Mouse (Mus musculus): ENCODE measurements around the gene Cacna1d. TPM values are rescaled to one million over a fixed set of nuclear protein-coding genes. Genes with fewer than 3 reads are reported as not detected.

Gene Cacna1d
- polyA plus RNA-seq, 1 experiment: 11.8 TPM

- no peaks in the 10 kb centered on the region for H3K4me1 ChIP-seq (ENCODE audit: control insufficient read depth, insufficient read depth, low read length)
- H3K4me3 ChIP-seq (ENCODE audit: insufficient read depth, low read length): no peak overlapping the region
- H3K27ac ChIP-seq (ENCODE audit: insufficient read depth, low read depth, low read length): no peak overlapping the region
- TF ChIP-seq POLR2A (IDR thresholded peaks at IDR 0.05; ENCODE audit: borderline replicate concordance, low read depth, low read length) (no peak), CTCF (IDR thresholded peaks at IDR 0.05; ENCODE audit: low read depth, low read length) (peak; percentile 52; the same call in 1 of the 2 replicates)
Observed at GRCm38 (mm10) chr14:30136965-30137364, 354.3 kb downstream of the Cacna1d start.

- peaks cover 11% of the 10 kb centered on the region for H3K4me1 ChIP-seq (ENCODE audit: control insufficient read depth, insufficient read depth, low read length)
- no peak overlapping the region for H3K4me3 ChIP-seq (ENCODE audit: insufficient read depth, low read length)
- H3K27ac ChIP-seq (ENCODE audit: insufficient read depth, low read depth, low read length): no peak overlapping the region
- TF ChIP-seq POLR2A (IDR thresholded peaks at IDR 0.05; ENCODE audit: borderline replicate concordance, low read depth, low read length) (no peak), CTCF (IDR thresholded peaks at IDR 0.05; ENCODE audit: low read depth, low read length) (no peak)
Observed at GRCm38 (mm10) chr14:30135351-30135750, 355.9 kb downstream of the Cacna1d start.

GRCm38 (mm10) chr14:30133684-30134083, 357.6 kb downstream of the Cacna1d start:
- Histone ChIP-seq H3K4me1 (ENCODE audit: control insufficient read depth, insufficient read depth, low read length) (peaks cover 15% of the 10 kb centered on the region), H3K27ac (ENCODE audit: insufficient read depth, low read depth, low read length) (no peak overlapping the region), H3K4me3 (ENCODE audit: insufficient read depth, low read length) (no peak overlapping the region)
- TF ChIP-seq CTCF (IDR thresholded peaks at IDR 0.05; ENCODE audit: low read depth, low read length) (no peak), POLR2A (IDR thresholded peaks at IDR 0.05; ENCODE audit: borderline replicate concordance, low read depth, low read length) (no peak)

- no peak overlapping the region for H3K4me3 ChIP-seq (ENCODE audit: insufficient read depth, low read length)
- peaks cover 20% of the 10 kb centered on the region for H3K4me1 ChIP-seq (ENCODE audit: control insufficient read depth, insufficient read depth, low read length)
- TF ChIP-seq CTCF (IDR thresholded peaks at IDR 0.05; ENCODE audit: low read depth, low read length) (no peak), POLR2A (IDR thresholded peaks at IDR 0.05; ENCODE audit: borderline replicate concordance, low read depth, low read length) (no peak)
- H3K27ac ChIP-seq (ENCODE audit: insufficient read depth, low read depth, low read length): no peak overlapping the region
Observed at GRCm38 (mm10) chr14:30131256-30131655, 360.0 kb downstream of the Cacna1d start.

GRCm38 (mm10) chr14:30130092-30130491, 361.2 kb downstream of the Cacna1d start:
- H3K4me3 ChIP-seq (ENCODE audit: insufficient read depth, low read length): no peak overlapping the region
- no peak for TF ChIP-seq CTCF (IDR thresholded peaks at IDR 0.05; ENCODE audit: low read depth, low read length)
- no peak for TF ChIP-seq POLR2A (IDR thresholded peaks at IDR 0.05; ENCODE audit: borderline replicate concordance, low read depth, low read length)
- H3K27ac ChIP-seq (ENCODE audit: insufficient read depth, low read depth, low read length): no peak overlapping the region
- peaks cover 28% of the 10 kb centered on the region for H3K4me1 ChIP-seq (ENCODE audit: control insufficient read depth, insufficient read depth, low read length)

- TF ChIP-seq CTCF (IDR thresholded peaks at IDR 0.05; ENCODE audit: low read depth, low read length): peak; percentile 41; the same call in 1 of the 2 replicates
- no peak for TF ChIP-seq POLR2A (IDR thresholded peaks at IDR 0.05; ENCODE audit: borderline replicate concordance, low read depth, low read length)
- peaks cover 33% of the 10 kb centered on the region for H3K4me1 ChIP-seq (ENCODE audit: control insufficient read depth, insufficient read depth, low read length)
Observed at GRCm38 (mm10) chr14:30129378-30129777, 361.9 kb downstream of the Cacna1d start.

GRCm38 (mm10) chr14:30124951-30125690, 366.1 kb downstream of the Cacna1d start:
- peaks cover 28% of the 10 kb centered on the region for H3K4me1 ChIP-seq (ENCODE audit: control insufficient read depth, insufficient read depth, low read length)
- peak overlapping the region; percentile 89 for H3K27ac ChIP-seq (ENCODE audit: insufficient read depth, low read depth, low read length)
- peak overlapping the region; percentile 46 for H3K4me3 ChIP-seq (ENCODE audit: insufficient read depth, low read length)
- TF ChIP-seq CTCF (IDR thresholded peaks at IDR 0.05; ENCODE audit: low read depth, low read length): no peak
- TF ChIP-seq POLR2A (IDR thresholded peaks at IDR 0.05; ENCODE audit: borderline replicate concordance, low read depth, low read length): no peak

More at GRCm38 (mm10) chr14:30129378-30129777, 361.9 kb downstream of the Cacna1d start:
- Histone ChIP-seq H3K4me3 (ENCODE audit: insufficient read depth, low read length) (no peak overlapping the region), H3K27ac (ENCODE audit: insufficient read depth, low read depth, low read length) (no peak overlapping the region)

- H3K27ac ChIP-seq (ENCODE audit: insufficient read depth, low read depth, low read length): no peak overlapping the region
- H3K4me1 ChIP-seq (ENCODE audit: control insufficient read depth, insufficient read depth, low read length): peaks cover 19% of the 10 kb centered on the region
- H3K4me3 ChIP-seq (ENCODE audit: insufficient read depth, low read length): no peak overlapping the region
- TF ChIP-seq CTCF (IDR thresholded peaks at IDR 0.05; ENCODE audit: low read depth, low read length) (no peak), POLR2A (IDR thresholded peaks at IDR 0.05; ENCODE audit: borderline replicate concordance, low read depth, low read length) (no peak)
Observed at GRCm38 (mm10) chr14:30120023-30120422, 371.2 kb downstream of the Cacna1d start.

GRCm38 (mm10) chr14:30113392-30114108, 377.7 kb downstream of the Cacna1d start:
- TF ChIP-seq CTCF (IDR thresholded peaks at IDR 0.05; ENCODE audit: low read depth, low read length): no peak
- no peak for TF ChIP-seq POLR2A (IDR thresholded peaks at IDR 0.05; ENCODE audit: borderline replicate concordance, low read depth, low read length)
- Histone ChIP-seq H3K4me3 (ENCODE audit: insufficient read depth, low read length) (no peak overlapping the region), H3K27ac (ENCODE audit: insufficient read depth, low read depth, low read length) (no peak overlapping the region), H3K4me1 (ENCODE audit: control insufficient read depth, insufficient read depth, low read length) (peaks cover 9% of the 10 kb centered on the region; the same call in 1 of the 2 replicates)

- TF ChIP-seq CTCF (IDR thresholded peaks at IDR 0.05; ENCODE audit: low read depth, low read length) (peak; percentile 85), POLR2A (IDR thresholded peaks at IDR 0.05; ENCODE audit: borderline replicate concordance, low read depth, low read length) (no peak)
- Histone ChIP-seq H3K27ac (ENCODE audit: insufficient read depth, low read depth, low read length) (no peak overlapping the region), H3K4me1 (ENCODE audit: control insufficient read depth, insufficient read depth, low read length) (no peaks in the 10 kb centered on the region), H3K4me3 (ENCODE audit: insufficient read depth, low read length) (no peak overlapping the region)
Observed at GRCm38 (mm10) chr14:30109079-30109478, 382.2 kb downstream of the Cacna1d start.
